Mouse (Mus musculus): ENCODE data around the gene Pdhx. TPM values are rescaled to one million over a fixed set of nuclear protein-coding genes. Genes with fewer than 3 reads are reported as not detected.

Gene Pdhx
- polyA plus RNA-seq (2014; fragmentation: Illumina TruSeq; extraction: RNeasy Lipid Tissue Mini Kit (QIAGEN cat#74804); ENCODE audit: low read depth, low replicate concordance) = 22.8 TPM

GRCm38 (mm10) chr2:103073219-103073982, at the start of gene Pdhx, which contains the start of gene Apip:
Pdhx (minus strand) TSS chr2:103073513.
Apip (plus strand) TSS chr2:103073675.

Other genes with a start within 250 kb of the Pdhx start
- gene Cd44, start 171.8 kb downstream of the Pdhx start, polyA plus RNA-seq (2014; fragmentation: Illumina TruSeq; extraction: RNeasy Lipid Tissue Mini Kit (QIAGEN cat#74804); ENCODE audit: low read depth, low replicate concordance) = 62.4 TPM
- 19.1 TPM for gene Apip, start 162 bp upstream of the Pdhx start, polyA plus RNA-seq (2014; fragmentation: Illumina TruSeq; extraction: RNeasy Lipid Tissue Mini Kit (QIAGEN cat#74804); ENCODE audit: low read depth, low replicate concordance)
- 701 TPM for gene Ehf, start 229.8 kb upstream of the Pdhx start, polyA plus RNA-seq (2014; fragmentation: Illumina TruSeq; extraction: RNeasy Lipid Tissue Mini Kit (QIAGEN cat#74804); ENCODE audit: low read depth, low replicate concordance)

Data from sigmoid colon, adult 10 weeks (tissue).